Mouse (Mus musculus): ENCODE data around the gene Klf6.
A peak's percentile ranks its signal among the peaks of the same experiment; 100 is the strongest.

Klf6 gene

GRCm38 (mm10) chr13:5861157-5862002 is at the start of gene Klf6:
Gene Klf6, plus strand, starts transcription at chr13:5861482.
- peak; percentile 100 for DNase-seq (ENCODE audit: low spot score)

GRCm38 (mm10) chr13:5813433-5813832 is 47.8 kb upstream of the Klf6 start:
- DNase-seq (ENCODE audit: low spot score), result no peak

GRCm38 (mm10) chr13:5817250-5817649 is 44.0 kb upstream of the Klf6 start:
- DNase-seq (ENCODE audit: low spot score), result no peak

- no peak for DNase-seq (ENCODE audit: low spot score)
These were observed 42.1 kb upstream of the Klf6 start for GRCm38 (mm10) chr13:5819173-5819572.

GRCm38 (mm10) chr13:5822586-5822985 is 38.7 kb upstream of the Klf6 start:
- no peak for DNase-seq (ENCODE audit: low spot score)

- no peak for DNase-seq (ENCODE audit: low spot score)
These were observed 38.1 kb upstream of the Klf6 start for GRCm38 (mm10) chr13:5823150-5823549.

- DNase-seq (ENCODE audit: low spot score), result no peak
These were observed 37.0 kb upstream of the Klf6 start for GRCm38 (mm10) chr13:5824189-5824815.

GRCm38 (mm10) chr13:5826170-5826827 is 35.0 kb upstream of the Klf6 start:
- DNase-seq (ENCODE audit: low spot score), result no peak

GRCm38 (mm10) chr13:5831976-5832375 is 29.3 kb upstream of the Klf6 start:
- no peak for DNase-seq (ENCODE audit: low spot score)

GRCm38 (mm10) chr13:5837174-5837777 is 24.0 kb upstream of the Klf6 start:
- no peak for DNase-seq (ENCODE audit: low spot score)

GRCm38 (mm10) chr13:5841418-5841817 is 19.9 kb upstream of the Klf6 start:
- DNase-seq (ENCODE audit: low spot score), result no peak

GRCm38 (mm10) chr13:5842911-5843310 is 18.4 kb upstream of the Klf6 start:
- DNase-seq (ENCODE audit: low spot score), result no peak

GRCm38 (mm10) chr13:5843829-5844228 is 17.5 kb upstream of the Klf6 start:
- DNase-seq (ENCODE audit: low spot score), result no peak

- DNase-seq (ENCODE audit: low spot score), result no peak
These were observed 16.9 kb upstream of the Klf6 start for GRCm38 (mm10) chr13:5844338-5844737.

GRCm38 (mm10) chr13:5845161-5845590 is 16.1 kb upstream of the Klf6 start:
- no peak for DNase-seq (ENCODE audit: low spot score)

- no peak for DNase-seq (ENCODE audit: low spot score)
These were observed 15.7 kb upstream of the Klf6 start for GRCm38 (mm10) chr13:5845605-5846004.

GRCm38 (mm10) chr13:5846860-5847259 is 14.4 kb upstream of the Klf6 start:
- DNase-seq (ENCODE audit: low spot score), result no peak

- no peak for DNase-seq (ENCODE audit: low spot score)
These were observed 13.5 kb upstream of the Klf6 start for GRCm38 (mm10) chr13:5847736-5848135.

GRCm38 (mm10) chr13:5860651-5861156 is 578 bp upstream of the Klf6 start:
- DNase-seq (ENCODE audit: low spot score), result no peak

- DNase-seq (ENCODE audit: low spot score), result no peak
These were observed 832 bp downstream of the Klf6 start for GRCm38 (mm10) chr13:5862003-5862625.

GRCm38 (mm10) chr13:5862626-5863407 is 1.5 kb downstream of the Klf6 start:
- no peak for DNase-seq (ENCODE audit: low spot score)
